In the genomic region with DNA sequence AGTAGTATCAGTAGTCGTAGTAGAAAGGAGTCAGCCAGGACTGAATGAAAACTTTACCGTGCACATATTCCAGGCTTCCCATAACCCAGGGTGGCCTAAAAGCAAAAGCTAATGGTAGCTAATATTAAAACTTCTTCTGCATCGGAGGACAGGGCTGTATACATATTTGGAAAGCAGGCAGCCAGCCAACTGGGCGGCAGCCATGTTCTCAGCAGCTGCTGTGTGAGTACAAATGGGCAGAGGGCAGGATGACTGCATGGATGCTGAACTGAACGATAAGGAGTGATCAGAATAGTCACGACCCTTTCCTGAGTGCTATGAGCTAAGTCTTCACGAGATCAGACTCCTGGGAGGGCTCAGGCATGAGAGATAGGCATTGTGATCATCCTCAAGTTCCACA, we compare ENCODE assay signal across 21 mouse cellular contexts. TPM values are rescaled to one million over a fixed set of nuclear protein-coding genes. Genes with fewer than 3 reads are reported as not detected.
A peak's percentile ranks its signal among the peaks of the same experiment; 100 is the strongest.
DNase-seq lines count a peak whose midpoint lies in the region; ATAC-seq and TF ChIP-seq lines count a peak whose summit lies in the region.
"Had no signal": no experiment of that assay in that cellular context is flagged by ENCODE, and none has a peak within 500 bp of the region (broad histone marks: within the 10 kb centered on the region; RNA-seq: fewer than 3 reads in every experiment).

No protein-coding gene starts in this region.

- H3K4me1 ChIP-seq in hindbrain, postnatal 0 days (ENCODE audit: insufficient read depth, low read length): peaks cover 1% of the 10 kb centered on the region; the same call in 1 of the 2 replicates
- H3K4me1 ChIP-seq in hindbrain, embryonic 13.5 days (replicated peaks): peaks cover 5% of the 10 kb centered on the region; the same call in 1 of the 2 replicates
- no peaks in the 10 kb centered on the region for H3K4me1 ChIP-seq in lung, postnatal 0 days (ENCODE audit: insufficient read depth, low read depth, low read length)
- H3K4me1 ChIP-seq: midbrain, embryonic 15.5 days had no signal

- H3K4me2 ChIP-seq in hindbrain, postnatal 0 days (ENCODE audit: low read depth, low read length): no peak overlapping the region
- no peak overlapping the region for H3K4me2 ChIP-seq in hindbrain, embryonic 13.5 days
- H3K4me2 ChIP-seq in lung, postnatal 0 days (replicated peaks; ENCODE audit: low read depth, low read length): no peak overlapping the region
- no peak overlapping the region for H3K4me2 ChIP-seq in myocyte (ENCODE audit: low read depth)
- H3K4me2 ChIP-seq: hindbrain, embryonic 15.5 days; midbrain, embryonic 15.5 days had no signal

- ATAC-seq in hindbrain, postnatal 0 days: no peak
- no peak for ATAC-seq in hindbrain, embryonic 13.5 days (ENCODE audit: low FRiP score)
- peak; percentile 49 for ATAC-seq in lung, postnatal 0 days
- ATAC-seq: CD4-positive, CD25-positive, alpha-beta regulatory T cell, adult 4 months; forebrain, postnatal 0 days; midbrain, embryonic 15.5 days had no signal

- H3K79me2 ChIP-seq in myocyte (ENCODE audit: control insufficient read depth, insufficient read depth): no peaks in the 10 kb centered on the region

- no peak for TF ChIP-seq POLR2A in myocyte (IDR thresholded peaks at IDR 0.05; ENCODE audit: insufficient read length, low read depth)

- H3ac ChIP-seq in myocyte (ENCODE audit: control insufficient read depth, insufficient read length): no peak overlapping the region

- H3K36me3 ChIP-seq in hindbrain, postnatal 0 days (ENCODE audit: insufficient read depth, low read length): no peaks in the 10 kb centered on the region
- H3K36me3 ChIP-seq in hindbrain, embryonic 13.5 days: no peaks in the 10 kb centered on the region
- H3K36me3 ChIP-seq in lung, postnatal 0 days (ENCODE audit: insufficient read depth, low read length): no peaks in the 10 kb centered on the region
- no peaks in the 10 kb centered on the region for H3K36me3 ChIP-seq in myocyte (ENCODE audit: control insufficient read depth, insufficient read depth)
- H3K36me3 ChIP-seq: G1E; hindbrain, embryonic 15.5 days; midbrain, embryonic 15.5 days had no signal

- peak; percentile 56 to 62 for DNase-seq in cerebellum, postnatal 10 days
- DNase-seq in cerebellum, adult 9-10 months: no peak
- peak; percentile 67 for DNase-seq in hindbrain, postnatal 0 days (ENCODE audit: low spot score)
- peak; percentile 39 for DNase-seq in lung, postnatal 0 days (ENCODE audit: low spot score)
- no peak for DNase-seq in lung, postnatal 36 days
- no peak for DNase-seq in kidney, postnatal 14 days
- DNase-seq: adrenal gland, adult 2 months; cerebellum, adult 11 months; cerebellum, postnatal 36 days; forebrain, postnatal 0 days; kidney, adult 2 months; kidney, postnatal 36 days; right cerebral cortex, adult 18-20 months had no signal

- H3K9me3 ChIP-seq in hindbrain, postnatal 0 days (ENCODE audit: low read length): no peaks in the 10 kb centered on the region
- H3K9me3 ChIP-seq in hindbrain, embryonic 13.5 days: no peaks in the 10 kb centered on the region
- H3K9me3 ChIP-seq in lung, postnatal 0 days (ENCODE audit: low read length): no peaks in the 10 kb centered on the region
- H3K9me3 ChIP-seq: G1E; hindbrain, embryonic 15.5 days; midbrain, embryonic 15.5 days had no signal

- TF ChIP-seq CTCF in hindbrain, postnatal 0 days (IDR thresholded peaks at IDR 0.05; ENCODE audit: low read depth): no peak
- no peak for TF ChIP-seq CTCF in lung, postnatal 0 days (IDR thresholded peaks at IDR 0.05)

- whole genome bisulfite sequencing in hindbrain, postnatal 0 days: 51% methylated on average over 7 of the region's 7 CpGs
- WGBS in hindbrain, embryonic 13.5 days: 73% methylated on average over 7 of the region's 7 CpGs
- WGBS in lung, postnatal 0 days: 43% methylated on average over 7 of the region's 7 CpGs

- H3K4me3 ChIP-seq in hindbrain, postnatal 0 days (ENCODE audit: low read length): no peak overlapping the region
- H3K4me3 ChIP-seq in hindbrain, embryonic 13.5 days: no peak overlapping the region
- H3K4me3 ChIP-seq in lung, postnatal 0 days (ENCODE audit: low read depth, low read length): no peak overlapping the region
- H3K4me3 ChIP-seq in myocyte: no peak overlapping the region
- H3K4me3 ChIP-seq: hindbrain, embryonic 15.5 days; midbrain, embryonic 15.5 days had no signal

- H3K9ac ChIP-seq in hindbrain, postnatal 0 days (replicated peaks; ENCODE audit: low read length): no peak overlapping the region
- no peak overlapping the region for H3K9ac ChIP-seq in hindbrain, embryonic 13.5 days
- no peak overlapping the region for H3K9ac ChIP-seq in lung, postnatal 0 days (replicated peaks; ENCODE audit: low read depth)
- H3K9ac ChIP-seq: forebrain, postnatal 0 days; hindbrain, embryonic 15.5 days; midbrain, embryonic 15.5 days had no signal

- no peak overlapping the region for H3K27ac ChIP-seq in hindbrain, postnatal 0 days
- H3K27ac ChIP-seq in hindbrain, embryonic 13.5 days: no peak overlapping the region
- no peak overlapping the region for H3K27ac ChIP-seq in lung, postnatal 0 days (ENCODE audit: low read length)
- H3K27ac ChIP-seq: hindbrain, embryonic 15.5 days; midbrain, embryonic 15.5 days had no signal

- no peak for TF ChIP-seq EP300 in lung, postnatal 0 days (IDR thresholded peaks at IDR 0.05)

- H3K27me3 ChIP-seq in hindbrain, postnatal 0 days (ENCODE audit: insufficient read depth, low read length): no peaks in the 10 kb centered on the region
- H3K27me3 ChIP-seq in hindbrain, embryonic 13.5 days: 0 out of 2 replicates have a peak, but pooled peaks cover 5% of the 10 kb centered on the region
- no peaks in the 10 kb centered on the region for H3K27me3 ChIP-seq in lung, postnatal 0 days (replicated peaks; ENCODE audit: insufficient read depth, low read length)
- peaks cover 50% of the 10 kb centered on the region for H3K27me3 ChIP-seq in myocyte (ENCODE audit: control insufficient read depth, insufficient read depth, insufficient read length)
- H3K27me3 ChIP-seq: hindbrain, embryonic 15.5 days; midbrain, embryonic 15.5 days had no signal

TF ChIP-seq in myocyte, 11 proteins besides CTCF, POLR2A, EP300 and RAD21:
- TF ChIP-seq MYOD1 (IDR thresholded peaks at IDR 0.05; ENCODE audit: control insufficient read depth in 1 of 3, insufficient read length in 2 of 3, low read depth in 2 of 3) (peak in 2 of 3 experiments; percentile 29 to 46), MYOG (IDR thresholded peaks at IDR 0.05; ENCODE audit: control insufficient read depth in 1 of 3, insufficient read depth in 1 of 3, insufficient read length in 2 of 3, low read depth in 2 of 3) (peak in 1 of 3 experiments; percentile 34), REST (IDR thresholded peaks at IDR 0.05; ENCODE audit: insufficient read depth, insufficient read length) (no peak)
TF ChIP-seq in myocyte: peak in this region for 2.

RNA-seq across cellular contexts. Expression of a gene that starts 8.9 kb away (rescaled TPM):
- total RNA-seq in hindbrain, postnatal 0 days (2014; rRNA removed): 7.1 and 9.8 TPM in 2 replicates
- 6.6 and 7.2 TPM in 2 replicates for polyA plus RNA-seq in hindbrain, postnatal 0 days (2015; fragmentation: Nextera tagmentation; extraction: Ambion mirVana)
- 3.1 and 3.2 TPM in 2 replicates for polyA plus RNA-seq in hindbrain, embryonic 13.5 days (2015; fragmentation: Nextera tagmentation; extraction: Ambion mirVana)
- polyA plus RNA-seq in lung, postnatal 0 days (2015; fragmentation: Nextera tagmentation; extraction: Ambion mirVana): 10.4 and 11.6 TPM in 2 replicates
- polyA plus RNA-seq in myocyte (2012; fragmentation: generic; extraction: Trizol): not detected
- total RNA-seq: adrenal gland, adult 2 months had no signal
- polyA plus RNA-seq: G1E had no signal

RNA-seq across cellular contexts. Expression of a gene that starts 57.2 kb away (rescaled TPM):
- total RNA-seq in hindbrain, postnatal 0 days (2014; rRNA removed): 62.1 and 95.6 TPM in 2 replicates
- polyA plus RNA-seq in hindbrain, postnatal 0 days (2015; fragmentation: Nextera tagmentation; extraction: Ambion mirVana): 278 and 295 TPM in 2 replicates
- polyA plus RNA-seq in hindbrain, embryonic 13.5 days (2015; fragmentation: Nextera tagmentation; extraction: Ambion mirVana): 329 and 335 TPM in 2 replicates
- 104 and 122 TPM in 2 replicates for polyA plus RNA-seq in lung, postnatal 0 days (2015; fragmentation: Nextera tagmentation; extraction: Ambion mirVana)
- 164 TPM for polyA plus RNA-seq in myocyte (2012; fragmentation: generic; extraction: Trizol)

RNA-seq across cellular contexts. Expression of a gene that starts 57.6 kb away (rescaled TPM):
- total RNA-seq in hindbrain, postnatal 0 days (2014; rRNA removed): 19.4 and 33.1 TPM in 2 replicates
- 17.7 and 17.8 TPM in 2 replicates for polyA plus RNA-seq in hindbrain, postnatal 0 days (2015; fragmentation: Nextera tagmentation; extraction: Ambion mirVana)
- 23.6 TPM in 2 replicates for polyA plus RNA-seq in hindbrain, embryonic 13.5 days (2015; fragmentation: Nextera tagmentation; extraction: Ambion mirVana)
- 14.9 and 16.6 TPM in 2 replicates for polyA plus RNA-seq in lung, postnatal 0 days (2015; fragmentation: Nextera tagmentation; extraction: Ambion mirVana)
- 16.6 TPM for polyA plus RNA-seq in myocyte (2012; fragmentation: generic; extraction: Trizol)

RNA-seq across cellular contexts. Expression of a gene that starts 59.2 kb away (rescaled TPM):
- total RNA-seq in hindbrain, postnatal 0 days (2014; rRNA removed): 18.6 and 23.7 TPM in 2 replicates
- 1.8 and 2.0 TPM in 2 replicates for polyA plus RNA-seq in hindbrain, postnatal 0 days (2015; fragmentation: Nextera tagmentation; extraction: Ambion mirVana)
- polyA plus RNA-seq in hindbrain, embryonic 13.5 days (2015; fragmentation: Nextera tagmentation; extraction: Ambion mirVana): 3.8 and 4.0 TPM in 2 replicates
- 0.02 TPM in 1 of 2 replicates, not detected in the other for polyA plus RNA-seq in lung, postnatal 0 days (2015; fragmentation: Nextera tagmentation; extraction: Ambion mirVana)
- not detected for polyA plus RNA-seq in myocyte (2012; fragmentation: generic; extraction: Trizol)
- total RNA-seq: gastrocnemius, adult 18-20 months had no signal
- polyA plus RNA-seq: adrenal gland, adult 2 months; CD4-positive, CD25-positive, alpha-beta regulatory T cell, adult 4 months; G1E; heart, embryonic 14.5 days; kidney, adult 2 months had no signal

Comparison
In these comparisons a context has a peak if more than half of its experiments do, and no peak if none do; other contexts are left out.
1. DNase-seq: peak in cerebellum, postnatal 10 days (2 of 2), hindbrain, postnatal 0 days (single experiment) and lung, postnatal 0 days (single experiment); none in cerebellum, adult 9-10 months (single experiment), lung, postnatal 36 days (single experiment) and kidney, postnatal 14 days (single experiment).